Mouse (Mus musculus): Measurements from ENCODE around the gene Osgep. TPM values are rescaled to one million over a fixed set of nuclear protein-coding genes. Genes with fewer than 3 reads are reported as not detected.
"Not testable (repeated sequence)": the region's sequence is repeated elsewhere in the genome, so short reads cannot be mapped to it uniquely, and the experiment has no call there.

Gene Osgep
- polyA plus RNA-seq, 1 experiment from 2014 or later: 134 TPM

DNA sequence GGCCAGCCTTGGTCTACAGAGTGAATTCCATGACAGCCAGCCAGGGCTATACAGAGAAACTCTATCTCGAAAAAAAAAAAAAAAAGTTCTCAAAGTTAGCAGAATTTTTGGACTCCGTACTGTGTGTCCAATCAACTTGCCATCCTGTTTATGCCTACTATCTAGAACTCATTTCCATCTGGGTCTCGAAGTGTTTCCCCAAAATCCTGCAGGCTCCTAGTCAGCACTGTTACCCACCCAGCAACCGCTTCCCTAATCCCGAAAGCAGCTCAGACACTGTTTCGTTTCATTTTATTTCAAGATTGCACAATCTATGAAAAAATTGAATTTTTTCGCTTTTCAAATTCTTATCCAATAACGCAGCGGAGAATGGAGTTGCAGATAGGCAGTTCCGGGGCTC lies 30.8 kb upstream of the Osgep start:
- no peaks in the 10 kb centered on the region for H3K4me1 ChIP-seq (replicated peaks)
- H3K27me3 ChIP-seq (replicated peaks): no peaks in the 10 kb centered on the region
- H3K36me3 ChIP-seq: no peaks in the 10 kb centered on the region
- H3K9ac ChIP-seq: no peak overlapping the region
- H3K4me2 ChIP-seq (replicated peaks): no peak overlapping the region
- H3K4me3 ChIP-seq (replicated peaks): no peak overlapping the region
- no peak overlapping the region for H3K27ac ChIP-seq
- 91% methylated on average over 10 of the region's 10 CpGs for WGBS
- ATAC-seq: no peak
- H3K9me3 ChIP-seq: no peaks in the 10 kb centered on the region

DNA sequence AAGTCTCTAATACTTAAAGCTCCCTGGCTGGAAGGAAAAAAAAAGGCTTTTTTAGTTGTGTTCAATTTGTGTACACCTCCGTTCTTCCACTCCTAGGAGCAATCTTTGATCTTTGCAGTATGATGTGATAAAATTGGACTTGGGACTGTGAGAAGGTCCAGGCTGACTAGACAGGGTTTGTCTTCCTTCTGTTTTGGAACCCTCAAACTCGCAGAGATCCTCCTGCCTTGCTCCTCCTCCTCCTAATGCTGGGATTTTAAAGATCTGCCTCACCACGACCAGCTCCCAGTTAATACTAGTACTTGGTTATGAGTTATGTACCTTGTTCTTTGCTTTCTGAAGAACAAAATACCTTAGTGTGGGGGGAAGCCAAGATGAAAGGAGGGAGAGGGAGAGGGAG lies 20.8 kb upstream of the Osgep start:
- Histone ChIP-seq H3K4me2 (replicated peaks) (peak overlapping the region; percentile 63), H3K9ac (peak overlapping the region; percentile 53; the same call in 1 of the 2 replicates), H3K4me3 (replicated peaks) (peak overlapping the region; percentile 51), H3K27ac (peak overlapping the region; percentile 90; the same call in 1 of the 2 replicates)
- not testable (repeated sequence) for H3K36me3 ChIP-seq; ATAC-seq; H3K27me3 ChIP-seq (replicated peaks); H3K4me1 ChIP-seq (replicated peaks); H3K9me3 ChIP-seq
- WGBS: 16% methylated on average over 3 of the region's 3 CpGs

DNA sequence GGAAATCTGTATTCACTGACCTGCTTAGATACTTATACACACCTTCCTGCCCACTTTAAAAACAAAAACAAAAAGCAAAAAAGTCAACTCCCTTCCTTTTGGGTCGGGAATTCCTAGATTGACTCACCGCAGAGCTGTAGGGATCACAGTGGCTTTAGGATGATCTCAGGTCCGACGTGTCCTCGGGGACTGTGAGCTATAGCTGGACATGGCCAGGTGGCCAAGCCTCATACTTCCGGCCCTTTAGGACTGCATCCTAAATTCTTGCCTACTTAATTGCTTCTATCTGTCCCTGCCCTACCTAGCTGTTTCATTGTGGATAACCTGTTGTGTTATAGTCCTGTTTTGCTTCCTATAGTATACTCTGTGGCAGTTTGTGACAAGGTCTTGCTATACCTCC lies 20.4 kb upstream of the Osgep start:
- H3K4me3 ChIP-seq (replicated peaks): peak overlapping the region; percentile 51
- H3K4me2 ChIP-seq (replicated peaks): peak overlapping the region; percentile 63
- H3K27ac ChIP-seq: peak overlapping the region; percentile 90
- WGBS: 5% methylated on average over 6 of the region's 6 CpGs
- H3K36me3 ChIP-seq; H3K9me3 ChIP-seq; H3K27me3 ChIP-seq (replicated peaks); H3K4me1 ChIP-seq (replicated peaks): not testable (repeated sequence)
- H3K9ac ChIP-seq: peak overlapping the region; percentile 53
- peak; percentile 39 for ATAC-seq

DNA sequence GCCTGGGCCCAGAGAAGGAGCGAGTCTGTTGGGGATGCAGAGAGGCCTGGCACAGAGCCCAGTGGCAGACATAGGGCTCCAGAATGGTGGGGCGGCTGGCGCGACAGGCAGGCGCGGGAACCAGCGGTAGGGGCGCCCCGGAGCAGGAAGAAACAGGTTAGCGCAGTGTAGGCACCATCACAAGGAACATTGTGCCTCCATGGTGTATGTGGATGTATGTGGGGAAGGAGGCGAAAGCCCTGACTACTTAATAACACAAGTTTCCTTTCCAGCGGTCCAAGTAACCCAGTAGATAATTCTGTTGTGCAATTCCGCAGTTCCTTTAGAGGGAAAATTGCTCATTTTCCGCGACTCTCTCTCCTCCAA lies 20.0 kb upstream of the Osgep start:
- peak overlapping the region; percentile 90 for H3K27ac ChIP-seq
- H3K9ac ChIP-seq: peak overlapping the region; percentile 53
- H3K9me3 ChIP-seq; H3K27me3 ChIP-seq (replicated peaks); H3K4me1 ChIP-seq (replicated peaks); H3K36me3 ChIP-seq: not testable (repeated sequence)
- peak overlapping the region; percentile 51 for H3K4me3 ChIP-seq (replicated peaks)
- H3K4me2 ChIP-seq (replicated peaks): peak overlapping the region; percentile 63
- WGBS: under 1% methylated on average over 15 of the region's 15 CpGs
- peak; percentile 97 for ATAC-seq

DNA sequence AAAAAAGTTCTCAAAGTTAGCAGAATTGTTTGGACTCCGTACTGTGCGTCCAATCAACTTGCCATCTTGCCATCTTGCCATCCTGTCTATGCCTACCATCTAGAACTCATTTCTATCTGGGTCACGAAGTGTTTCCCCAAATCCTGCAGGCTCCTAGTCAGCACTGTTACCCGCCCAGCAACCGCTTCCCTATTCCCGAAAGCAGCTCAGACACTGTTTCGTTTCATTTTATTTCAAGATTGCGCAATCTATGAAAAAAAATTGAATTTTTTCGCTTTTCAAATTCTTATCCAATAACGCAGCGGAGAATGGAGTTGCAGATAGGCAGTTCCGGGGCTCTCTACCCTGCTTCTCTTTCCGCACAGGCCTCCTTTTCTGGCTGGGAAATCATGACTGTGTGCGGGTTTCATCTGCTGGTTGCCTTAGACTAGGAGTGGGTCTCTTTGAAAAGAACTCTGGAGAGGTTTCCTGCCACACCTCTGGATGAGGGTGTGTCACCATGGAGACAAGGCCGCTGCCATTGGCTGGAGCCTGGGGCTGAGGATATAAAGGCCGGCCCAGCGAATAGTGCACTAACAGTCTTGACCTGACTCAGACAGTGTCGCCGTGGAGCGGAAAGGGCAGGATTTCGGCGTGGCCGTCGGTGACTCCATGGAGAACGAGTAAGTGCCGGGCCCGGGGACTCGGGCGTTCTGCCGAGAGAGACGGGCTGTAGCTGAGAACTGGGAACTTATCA lies 19.4 kb upstream of the Osgep start, which contains the start of gene Gm49342:
Gene Gm49342 (plus strand): TSS at position 586 of the 736 bp plus-strand sequence.
- H3K9me3 ChIP-seq: no peaks in the 10 kb centered on the region
- peak within 1 kb of the TSS; percentile 51 for H3K4me3 ChIP-seq (replicated peaks)
- H3K9ac ChIP-seq: peak within 1 kb of the TSS; percentile 53
- peak within 1 kb of the TSS; percentile 63 for H3K4me2 ChIP-seq (replicated peaks)
- H3K4me1 ChIP-seq (replicated peaks): no peaks in the 10 kb centered on the region
- H3K27me3 ChIP-seq (replicated peaks): no peaks in the 10 kb centered on the region
- 14% methylated on average over 31 of the region's 31 CpGs for WGBS
- no peaks in the 10 kb centered on the region for H3K36me3 ChIP-seq
- ATAC-seq: peak; percentile 99
- H3K27ac ChIP-seq: peak within 1 kb of the TSS; percentile 90

DNA sequence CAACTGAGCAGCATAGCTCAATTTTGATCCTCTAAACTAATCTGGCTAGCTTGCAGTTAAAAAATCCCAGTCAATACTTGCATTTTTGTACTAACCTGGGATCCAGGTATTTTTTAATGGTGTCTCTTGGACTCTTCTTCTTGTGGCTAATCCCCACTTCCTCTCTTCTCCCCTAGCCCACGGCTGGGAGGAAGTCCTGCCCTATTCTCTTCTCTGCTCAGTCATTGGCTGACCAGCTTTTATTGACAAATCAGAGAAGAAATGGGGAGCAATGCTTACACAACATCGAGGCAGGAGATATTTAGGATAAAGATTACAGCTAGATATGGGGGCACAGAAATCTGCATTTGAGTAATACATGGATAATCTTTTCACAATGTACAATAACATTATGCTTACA lies 14.2 kb upstream of the Osgep start:
- no peak for ATAC-seq
- no peaks in the 10 kb centered on the region for H3K4me1 ChIP-seq (replicated peaks)
- no peak overlapping the region for H3K27ac ChIP-seq
- 45% methylated on average over 2 of the region's 2 CpGs for WGBS
- no peak overlapping the region for H3K4me2 ChIP-seq (replicated peaks)
- H3K9ac ChIP-seq: no peak overlapping the region
- H3K36me3 ChIP-seq: no peaks in the 10 kb centered on the region
- H3K9me3 ChIP-seq: no peaks in the 10 kb centered on the region
- no peak overlapping the region for H3K4me3 ChIP-seq (replicated peaks)
- H3K27me3 ChIP-seq (replicated peaks): no peaks in the 10 kb centered on the region

DNA sequence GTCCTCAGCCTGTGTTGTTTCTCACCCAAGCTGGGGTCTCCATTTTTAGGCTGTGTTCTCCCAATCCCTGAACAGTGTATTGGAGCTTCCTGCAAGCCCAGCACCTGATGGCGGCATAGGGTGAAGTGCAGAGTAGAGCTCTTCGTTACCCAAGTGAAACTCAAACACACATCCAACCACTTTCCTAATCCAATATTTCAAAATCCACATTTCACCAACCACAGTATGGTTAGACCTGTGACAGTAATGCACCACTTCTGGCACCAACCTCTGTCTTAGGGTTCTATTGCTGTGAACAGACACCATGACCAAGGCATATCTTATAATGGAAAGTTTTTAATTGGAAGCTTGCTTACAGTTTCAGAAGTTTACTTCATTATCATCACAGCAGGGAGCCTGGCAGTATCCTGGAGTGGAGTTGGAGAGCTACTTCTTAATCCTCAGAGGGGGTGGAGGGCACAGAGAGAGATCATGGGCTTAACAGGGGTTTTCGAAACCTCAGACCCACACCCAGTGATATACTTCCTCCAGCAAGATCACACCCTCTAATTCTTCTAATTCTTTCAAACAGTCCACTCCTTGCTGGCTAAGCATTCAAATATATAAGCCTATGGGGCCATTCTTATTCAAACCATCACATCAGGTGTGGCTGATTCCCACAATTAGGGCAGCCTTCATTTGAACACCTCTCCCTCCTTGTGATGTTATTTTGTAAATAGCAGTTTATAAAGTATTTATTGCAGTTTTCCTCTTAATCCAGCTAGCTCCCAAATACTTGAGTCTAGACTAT lies 13.6 kb upstream of the Osgep start:
- no peaks in the 10 kb centered on the region for H3K4me1 ChIP-seq (replicated peaks)
- WGBS: 92% methylated on average over 3 of the region's 3 CpGs
- no peaks in the 10 kb centered on the region for H3K27me3 ChIP-seq (replicated peaks)
- no peak overlapping the region for H3K9ac ChIP-seq
- no peaks in the 10 kb centered on the region for H3K9me3 ChIP-seq
- no peak for ATAC-seq
- H3K4me3 ChIP-seq (replicated peaks): no peak overlapping the region
- H3K36me3 ChIP-seq: no peaks in the 10 kb centered on the region
- no peak overlapping the region for H3K4me2 ChIP-seq (replicated peaks)
- H3K27ac ChIP-seq: no peak overlapping the region

DNA sequence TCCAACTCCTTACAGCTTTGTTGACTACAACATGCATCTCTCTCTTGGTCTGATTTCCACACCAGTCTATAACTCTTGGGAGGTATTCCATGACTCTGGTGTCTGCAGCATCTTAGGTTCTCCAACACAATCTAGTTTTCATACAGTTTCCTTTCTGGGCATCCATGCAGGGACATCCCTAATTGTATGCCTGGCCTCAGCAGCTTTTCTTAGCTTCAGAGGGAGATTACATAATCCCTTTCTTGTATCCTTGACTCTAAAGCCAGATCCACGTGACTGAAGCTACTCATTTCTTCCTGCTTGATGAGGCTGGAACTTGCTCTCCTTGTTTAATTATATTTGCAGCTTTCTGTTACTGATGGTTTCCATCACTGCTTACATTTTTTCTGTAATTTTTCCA lies 12.0 kb upstream of the Osgep start:
- H3K9ac ChIP-seq: no peak overlapping the region
- no peak overlapping the region for H3K4me3 ChIP-seq (replicated peaks)
- no peaks in the 10 kb centered on the region for H3K9me3 ChIP-seq
- no peak overlapping the region for H3K4me2 ChIP-seq (replicated peaks)
- H3K36me3 ChIP-seq: no peaks in the 10 kb centered on the region
- 65% methylated on average over 1 of the region's 1 CpGs for WGBS
- H3K4me1 ChIP-seq (replicated peaks): no peaks in the 10 kb centered on the region
- no peaks in the 10 kb centered on the region for H3K27me3 ChIP-seq (replicated peaks)
- ATAC-seq: no peak
- H3K27ac ChIP-seq: no peak overlapping the region

DNA sequence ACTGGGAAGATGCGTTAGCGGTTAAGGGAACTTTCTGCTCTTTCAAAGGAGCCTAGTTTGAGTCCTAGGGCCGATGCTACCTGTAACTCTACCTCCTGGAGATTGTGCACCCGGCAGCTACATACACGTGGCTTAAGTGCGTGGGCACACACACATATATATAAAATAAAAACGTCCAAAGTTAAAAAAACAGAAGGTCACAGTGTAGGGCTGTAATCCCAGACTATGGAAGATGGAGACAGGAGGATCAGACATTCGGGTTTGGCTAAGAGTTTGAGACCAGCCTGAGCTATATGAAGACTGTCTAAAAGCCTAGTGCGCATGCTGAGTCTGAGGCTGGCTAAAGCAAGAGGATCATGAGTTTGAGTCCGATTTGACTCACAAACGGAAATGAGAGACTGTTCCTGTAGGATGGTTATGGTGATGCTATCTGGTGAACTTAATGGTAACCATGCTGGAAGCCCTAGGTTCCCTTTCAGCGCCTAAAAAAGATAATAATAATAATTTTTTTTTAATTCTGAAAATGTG lies 6.9 kb upstream of the Osgep start:
- ATAC-seq: peak; percentile 0; the same call in 1 of the 2 replicates

DNA sequence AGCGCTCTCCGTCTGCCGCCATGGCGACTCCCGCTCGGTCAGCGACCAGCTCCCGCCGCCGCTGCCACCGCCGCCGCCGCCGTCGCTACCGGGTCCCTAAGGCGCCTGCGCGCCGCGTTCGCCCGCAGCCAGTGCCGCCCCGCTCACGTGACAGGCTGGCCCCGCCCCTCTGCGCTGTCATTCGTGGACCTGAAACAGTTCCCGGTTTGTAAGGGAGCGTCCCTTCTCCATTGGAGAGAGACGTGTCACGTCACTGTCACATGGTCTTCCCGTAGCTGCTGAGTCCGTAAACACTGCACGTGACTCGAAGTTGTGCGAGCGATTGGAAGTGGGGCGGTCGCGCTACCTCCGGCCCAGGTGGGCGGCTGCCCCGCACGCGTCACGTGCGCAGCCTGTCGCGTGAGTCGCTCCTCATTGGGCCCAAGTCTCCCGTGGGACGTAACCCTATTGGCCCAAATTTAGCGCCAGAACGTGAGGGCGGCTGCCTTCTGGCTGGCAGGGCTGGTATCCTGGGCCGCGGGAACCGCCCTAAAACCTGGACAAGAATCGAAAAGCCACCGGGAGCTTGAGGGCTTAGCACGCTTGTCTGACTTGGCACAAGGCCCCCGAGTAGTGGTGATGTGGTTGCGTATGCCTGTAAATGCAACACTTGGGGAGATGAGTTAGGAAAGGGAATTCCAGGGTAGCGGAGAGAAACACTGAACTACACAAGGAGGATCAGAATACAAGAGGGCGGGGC lies 6.2 kb upstream of the Osgep start, which contains the start of the genes Pip4p1 and Pnp:
Gene Pip4p1 (minus strand): TSS at position 103 of the 739 bp plus-strand sequence.
Gene Pnp (plus strand): TSS at position 329 of the 739 bp plus-strand sequence.
- WGBS: under 1% methylated on average over 64 of the region's 68 CpGs
- H3K4me1 ChIP-seq (replicated peaks): peaks cover 16% of the 10 kb centered on the region; the same call in 1 of the 2 replicates
- peak; percentile 99 for ATAC-seq

More for the DNA sequence above, 6.9 kb upstream of the Osgep start:
- Histone ChIP-seq H3K27ac (peak overlapping the region; percentile 89), H3K36me3 (peaks cover 19% of the 10 kb centered on the region), H3K4me3 (replicated peaks) (peak overlapping the region; percentile 85), H3K4me1 (replicated peaks) (peaks cover 10% of the 10 kb centered on the region; the same call in 1 of the 2 replicates), H3K9ac (peak overlapping the region; percentile 55), H3K4me2 (replicated peaks) (peak overlapping the region; percentile 68), H3K27me3 (replicated peaks) (no peaks in the 10 kb centered on the region), H3K9me3 (no peaks in the 10 kb centered on the region)
- WGBS: 10% methylated on average over 12 of the region's 12 CpGs

DNA sequence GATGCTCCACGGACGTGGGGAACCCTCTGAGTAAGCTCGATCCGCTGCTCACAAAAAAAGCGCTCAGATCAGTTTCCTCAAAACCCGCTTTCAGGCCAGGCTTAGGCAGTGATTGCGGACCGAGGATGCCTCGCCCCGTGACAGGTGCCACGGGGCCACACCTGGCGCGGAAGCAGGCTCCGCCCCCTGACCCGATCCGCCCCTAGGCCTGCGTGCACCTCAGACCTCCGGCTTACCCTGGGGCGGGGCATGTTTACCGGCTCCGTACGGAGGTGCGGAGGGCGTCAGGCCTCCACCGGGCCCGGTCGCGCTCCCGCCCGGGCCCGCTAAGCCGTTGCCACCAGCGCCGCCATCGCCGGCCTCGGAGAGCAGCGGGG lies 5.7 kb upstream of the Osgep start:
- peak overlapping the region; percentile 91 for H3K27ac ChIP-seq
- peak; percentile 85 for ATAC-seq
- H3K9ac ChIP-seq: peak overlapping the region; percentile 85
- under 1% methylated on average over 38 of the region's 38 CpGs for WGBS
- peaks cover 23% of the 10 kb centered on the region for H3K36me3 ChIP-seq
- H3K4me3 ChIP-seq (replicated peaks): peak overlapping the region; percentile 85
- H3K4me2 ChIP-seq (replicated peaks): peak overlapping the region; percentile 76
- no peaks in the 10 kb centered on the region for H3K27me3 ChIP-seq (replicated peaks)
- peaks cover 16% of the 10 kb centered on the region; the same call in 1 of the 2 replicates for H3K4me1 ChIP-seq (replicated peaks)
- H3K9me3 ChIP-seq: no peaks in the 10 kb centered on the region

More for the DNA sequence above, 6.2 kb upstream of the Osgep start, which contains the start of the genes Pip4p1 and Pnp:
- peaks cover 23% of the 10 kb centered on the region for H3K36me3 ChIP-seq
- peak within 1 kb of the TSS; percentile 85 for H3K9ac ChIP-seq
- H3K9me3 ChIP-seq: no peaks in the 10 kb centered on the region
- no peaks in the 10 kb centered on the region for H3K27me3 ChIP-seq (replicated peaks)
- peak within 1 kb of the TSS; percentile 76 for H3K4me2 ChIP-seq (replicated peaks)
- H3K27ac ChIP-seq: peak within 1 kb of the TSS; percentile 91
- peak within 1 kb of the TSS; percentile 85 for H3K4me3 ChIP-seq (replicated peaks)

All from intestine, embryonic 15.5 days (tissue).